Mouse (Mus musculus) telencephalon, adult 2 months (tissue): ENCODE results near the gene Hps4.
A peak's percentile ranks its signal among the peaks of the same experiment; 100 is the strongest.

Source experiments
- DNase-seq: peaks from one replicate; pipeline ENCODE4 v3.0.0-alpha.2; 2011; ENCODE audit warnings: low read depth, low spot score

Hps4 gene

DNA sequence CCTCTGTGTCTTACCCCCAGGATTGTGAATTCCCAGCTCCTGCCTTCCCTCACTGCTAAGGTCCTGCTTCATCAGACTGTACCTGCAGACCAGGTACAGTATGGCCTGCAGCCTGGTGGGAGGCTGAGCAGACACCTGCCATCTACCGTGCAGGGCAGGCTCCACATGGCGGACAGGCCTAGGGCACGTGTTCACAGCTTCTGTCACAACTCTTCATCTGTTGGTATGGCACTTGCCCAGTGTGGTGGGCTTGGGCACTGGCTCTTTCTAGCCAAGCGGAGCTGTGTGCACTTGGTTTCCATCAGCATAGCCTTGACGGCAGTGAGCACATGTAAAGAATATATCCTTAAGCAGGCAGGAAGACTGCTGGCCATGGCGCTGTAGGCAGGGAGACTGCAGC is 24.0 kb downstream of the Hps4 start:
- DNase-seq: no peak

- no peak for DNase-seq
Observed at GRCm38 (mm10) chr5:112367338-112367737, 24.5 kb downstream of the Hps4 start.

DNA sequence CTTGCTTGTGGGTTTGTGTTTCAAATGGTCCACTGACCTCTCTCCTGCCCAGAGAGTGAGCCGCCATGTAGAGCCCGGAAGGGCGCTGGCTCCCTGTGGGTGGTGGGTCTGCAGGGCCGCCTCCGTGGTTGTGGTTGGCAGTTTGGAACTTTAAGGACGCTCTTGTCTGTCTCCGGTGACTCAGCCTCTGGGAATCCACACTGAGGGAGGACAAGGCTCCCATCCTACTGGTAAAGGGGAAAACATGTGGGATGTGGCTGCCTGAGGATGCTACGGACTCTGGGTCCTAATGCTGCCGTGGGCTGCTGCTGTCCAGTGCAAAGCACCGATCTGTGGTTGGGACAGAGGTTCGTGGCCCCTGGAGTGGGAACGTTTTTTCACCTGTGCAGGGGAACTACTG is 25.0 kb downstream of the Hps4 start:
- no peak for DNase-seq

GRCm38 (mm10) chr5:112368666-112369065 is 25.8 kb downstream of the Hps4 start:
- DNase-seq: no peak

- no peak for DNase-seq
Observed at GRCm38 (mm10) chr5:112369326-112369725, 26.4 kb downstream of the Hps4 start.

- DNase-seq: no peak
Observed at GRCm38 (mm10) chr5:112370236-112370813, 27.4 kb downstream of the Hps4 start.

DNA sequence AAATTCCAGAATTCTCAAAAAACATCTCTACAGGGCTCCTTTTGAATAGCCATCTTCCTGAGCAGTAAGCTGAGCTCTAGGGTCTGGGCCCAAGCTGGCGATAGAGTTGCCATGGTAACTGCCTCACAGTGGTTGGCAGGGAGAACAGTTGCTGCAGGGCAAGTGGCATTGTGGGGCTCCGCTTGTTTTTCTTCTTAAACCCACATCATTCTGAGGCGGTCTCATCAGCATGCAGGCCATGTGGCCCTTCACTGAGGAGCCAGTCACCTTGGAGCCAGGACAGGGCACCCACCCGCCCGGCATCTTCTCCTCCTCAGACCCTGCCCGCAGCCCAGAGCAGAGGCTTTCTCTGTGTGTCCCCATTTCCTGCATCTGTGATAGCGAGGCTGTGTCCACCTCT is 29.1 kb downstream of the Hps4 start:
- peak; percentile 81 for DNase-seq

DNA sequence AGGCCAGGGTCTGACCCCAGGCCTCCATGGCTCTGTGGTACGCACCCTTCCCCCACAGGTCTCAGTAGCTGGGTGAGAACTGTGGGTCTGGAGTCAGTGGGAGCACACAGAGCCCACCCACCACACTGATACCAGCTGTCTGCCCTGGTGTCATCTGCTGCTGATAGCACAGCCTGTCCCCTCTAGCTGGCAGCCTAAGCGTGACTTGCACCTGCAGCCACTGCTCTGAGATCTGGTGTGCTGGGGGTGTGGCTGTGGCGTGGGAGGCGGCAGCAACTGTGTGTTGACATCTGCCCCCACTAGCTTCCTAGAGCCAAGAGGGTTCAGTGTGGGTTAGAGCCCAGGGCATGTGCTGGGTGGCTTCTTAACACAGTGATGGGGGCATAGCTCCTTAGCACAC is 33.2 kb downstream of the Hps4 start:
- DNase-seq: no peak

DNA sequence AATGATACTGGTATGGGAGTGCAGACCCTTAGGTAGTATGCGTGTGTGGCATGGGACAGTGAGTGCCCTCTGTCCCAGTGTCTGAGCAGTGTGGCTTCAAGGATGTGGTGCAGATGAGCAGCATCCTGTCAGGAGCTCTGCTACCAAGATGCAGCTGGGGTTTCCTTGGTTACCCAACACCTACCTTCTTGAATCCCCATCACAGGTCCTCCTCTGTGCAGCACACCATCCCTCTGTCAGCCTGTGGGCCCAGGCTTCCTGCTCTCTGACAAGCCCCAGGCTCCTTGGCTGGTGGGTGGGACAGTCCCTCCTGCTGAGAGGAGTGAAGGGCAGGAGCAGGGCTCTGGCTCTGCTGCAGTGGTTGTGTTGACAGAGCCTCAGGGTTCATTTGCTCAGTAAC is 34.5 kb downstream of the Hps4 start:
- DNase-seq: no peak

DNA sequence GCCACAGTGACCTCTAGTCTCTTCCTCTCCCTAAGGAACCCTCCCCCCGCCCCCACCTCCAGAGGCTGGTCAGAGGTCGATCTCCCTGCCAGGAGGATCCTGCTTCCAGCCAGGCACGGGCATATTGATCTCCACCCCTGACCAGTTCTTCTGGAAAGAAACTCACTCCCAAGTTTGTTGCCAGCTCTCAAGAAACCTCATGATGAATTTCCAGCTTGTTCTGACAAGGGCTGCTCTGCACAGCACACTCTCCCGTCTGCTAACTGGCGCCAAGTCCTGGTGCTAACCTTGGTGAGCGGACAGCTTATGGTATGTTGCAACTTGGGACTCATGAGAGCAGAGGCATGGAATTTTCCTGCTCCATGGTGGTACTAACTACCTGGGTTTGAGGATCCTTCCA is 35.8 kb downstream of the Hps4 start:
- no peak for DNase-seq

- DNase-seq: no peak
Observed at GRCm38 (mm10) chr5:112381154-112381553, 38.3 kb downstream of the Hps4 start.

- DNase-seq: no peak
Observed at GRCm38 (mm10) chr5:112382042-112382441, 39.2 kb downstream of the Hps4 start.

DNA sequence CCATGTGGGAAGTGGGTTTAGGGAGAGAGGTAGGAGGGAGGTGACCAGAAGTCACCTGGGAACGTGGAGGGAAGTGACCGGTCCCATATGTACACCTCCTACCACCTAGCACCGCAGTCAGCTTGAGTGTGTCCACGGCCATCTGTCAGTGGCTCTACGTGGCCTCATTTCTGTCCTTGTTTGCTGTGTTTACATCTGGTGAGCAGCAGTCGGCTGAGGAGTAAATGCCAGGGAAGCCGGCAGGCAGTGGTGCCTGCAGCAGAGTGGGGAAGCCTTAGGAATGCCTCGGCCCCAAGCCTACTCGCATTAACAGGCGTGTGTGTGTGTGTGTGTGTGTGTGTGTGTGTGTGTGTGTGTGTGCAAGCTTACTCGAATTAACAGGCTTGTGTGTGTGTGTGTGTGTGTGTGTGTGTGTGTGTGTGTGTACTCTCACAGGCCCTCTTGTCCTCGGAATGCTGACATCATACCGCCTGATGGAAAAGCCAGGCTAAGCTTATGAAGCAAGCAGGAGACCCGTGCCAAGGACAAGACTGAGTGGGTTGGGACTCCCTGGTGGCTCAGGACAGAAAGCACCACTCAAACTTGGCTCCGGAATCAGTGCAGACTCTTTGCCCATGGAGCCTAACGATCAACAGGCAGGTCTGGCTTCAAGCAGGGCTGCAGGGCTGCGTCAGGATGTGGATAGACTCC is 39.9 kb downstream of the Hps4 start:
- no peak for DNase-seq

DNA sequence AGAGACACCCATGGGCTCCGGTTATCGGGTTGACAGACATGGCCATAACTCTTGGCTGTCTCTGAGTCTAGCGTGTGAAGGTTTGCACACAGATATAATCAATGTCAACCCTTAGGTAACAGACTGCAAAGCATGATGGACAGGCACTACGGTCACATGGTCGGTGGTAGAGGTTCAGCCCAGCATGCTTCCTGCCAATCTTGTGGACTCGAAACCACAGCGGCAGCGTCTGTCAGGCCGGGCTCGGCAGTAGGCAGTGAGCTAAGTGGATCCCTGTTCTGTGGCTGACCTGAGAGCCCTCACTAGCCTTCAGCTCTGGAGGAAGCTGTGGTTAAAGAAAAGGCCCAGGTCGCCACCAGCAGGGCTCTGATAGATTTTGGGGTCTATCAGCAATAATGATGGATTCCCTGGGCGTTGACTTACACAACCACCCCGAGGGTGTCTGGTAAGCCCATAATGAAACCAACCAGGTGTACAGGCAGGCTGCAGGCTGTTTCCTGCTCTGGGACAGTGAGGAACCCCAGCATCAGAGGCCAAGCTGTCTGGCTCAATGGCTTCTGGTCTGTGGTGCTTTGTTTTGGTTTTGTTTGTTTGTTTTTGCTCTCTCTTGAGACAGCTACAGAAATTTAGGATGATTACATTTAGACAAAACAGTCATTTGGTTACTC is 42.1 kb downstream of the Hps4 start:
- DNase-seq: no peak

GRCm38 (mm10) chr5:112385973-112386372 is 43.1 kb downstream of the Hps4 start:
- no peak for DNase-seq

- no peak for DNase-seq
Observed at GRCm38 (mm10) chr5:112389352-112389751, 46.5 kb downstream of the Hps4 start.

DNA sequence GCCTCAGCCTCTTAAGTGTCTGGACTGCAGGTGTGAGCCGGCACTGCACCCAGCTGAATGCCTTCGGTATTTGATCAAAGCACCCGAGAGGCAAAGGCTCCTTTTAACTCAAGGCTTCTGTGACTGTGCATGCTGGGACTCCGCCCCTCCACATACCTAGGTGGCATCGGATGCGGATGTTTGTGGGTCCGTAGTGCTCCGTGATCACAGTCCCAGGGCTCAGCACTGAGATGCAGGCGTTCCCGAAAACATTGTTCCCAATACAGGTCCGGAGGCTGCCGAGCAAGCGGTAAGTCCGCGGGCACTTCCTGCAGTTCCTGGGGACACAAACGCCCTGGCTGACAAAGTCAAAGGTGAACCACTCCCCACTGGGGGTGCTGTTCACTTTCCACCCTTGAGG is 48.1 kb downstream of the Hps4 start:
- no peak for DNase-seq

DNA sequence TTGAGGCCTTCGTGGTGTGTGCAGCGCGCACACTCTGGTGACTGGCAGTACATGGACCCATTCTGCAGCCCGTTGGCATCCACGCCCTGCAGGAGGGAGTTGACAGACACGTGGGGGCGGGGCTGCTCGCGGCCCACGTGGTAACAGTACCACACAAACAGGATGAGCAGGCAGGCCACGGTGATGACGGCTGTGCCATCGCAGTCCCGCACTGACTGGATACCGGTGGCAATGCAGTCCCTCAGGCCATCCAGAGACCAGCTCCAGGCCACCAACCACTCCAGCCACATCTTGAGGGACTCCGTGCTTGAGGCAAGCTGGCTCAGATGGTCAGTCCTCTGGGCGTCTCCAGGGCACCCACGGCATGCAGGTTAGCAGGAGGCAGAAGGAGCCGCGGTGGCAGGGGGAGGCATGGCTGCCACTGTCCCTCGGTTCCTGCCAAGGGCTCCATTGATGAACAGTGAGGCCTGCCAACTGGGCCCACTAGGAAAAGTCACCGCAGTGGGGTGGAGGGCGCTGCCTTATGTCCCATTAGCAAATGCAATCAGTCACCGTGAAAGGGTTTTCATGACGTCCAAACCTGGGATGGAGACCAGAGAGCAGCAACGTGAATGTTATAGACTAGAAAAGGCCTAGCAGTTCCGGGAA is 48.9 kb downstream of the Hps4 start:
- DNase-seq: no peak

DNA sequence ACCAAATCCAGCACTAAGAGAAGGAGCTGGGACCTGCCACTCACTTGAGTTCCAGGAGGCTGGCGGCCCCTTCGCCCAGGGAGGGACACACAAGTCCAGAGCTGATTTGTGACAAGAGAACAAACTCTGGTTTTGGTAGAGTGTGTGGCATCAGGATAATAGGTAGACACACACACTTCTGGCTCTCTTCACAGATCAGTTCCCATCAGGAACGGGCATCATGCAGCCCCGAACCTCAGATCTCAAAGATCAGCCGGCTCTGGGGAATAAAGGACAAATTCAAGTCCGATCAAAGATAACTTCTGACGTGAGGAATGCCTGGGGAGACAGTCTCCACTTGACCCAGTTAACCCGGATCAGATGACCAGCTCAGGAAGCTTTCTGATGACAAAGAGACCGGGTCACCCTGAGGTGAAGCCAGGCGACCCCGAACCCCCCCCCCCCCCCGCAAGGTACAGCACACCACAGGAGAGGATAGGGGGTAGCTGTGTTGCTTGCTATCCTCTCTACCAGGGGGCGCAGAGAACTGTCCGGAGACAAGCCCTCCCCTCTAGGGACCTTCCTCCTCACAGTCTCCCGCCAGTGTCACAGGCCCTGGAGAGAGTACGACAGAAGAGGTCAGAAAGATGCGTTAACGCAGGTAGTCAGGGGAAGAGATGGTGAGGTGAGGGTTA is 51.0 kb downstream of the Hps4 start:
- DNase-seq: no peak

- DNase-seq: no peak
Observed at GRCm38 (mm10) chr5:112394415-112394763, 51.5 kb downstream of the Hps4 start.

GRCm38 (mm10) chr5:112394779-112395443 is 52.0 kb downstream of the Hps4 start, which contains the start of gene Asphd2:
Gene Asphd2 (minus strand): TSS chr5:112394866.
- peak; percentile 76 for DNase-seq

- DNase-seq: no peak
Observed at GRCm38 (mm10) chr5:112396066-112396465, 53.2 kb downstream of the Hps4 start.
